Mouse (Mus musculus) CD8-positive naive resting alpha-beta T cell, adult 2 months (primary cell): ENCODE data around the gene Slc25a31.

Experiments
- DNase-seq, 2 experiments: peaks; one replicate each; pipeline ENCODE4 v3.0.0; 2022; ENCODE audit warnings: low read depth in 2 of 2, low spot score in 2 of 2

Gene Slc25a31

DNA sequence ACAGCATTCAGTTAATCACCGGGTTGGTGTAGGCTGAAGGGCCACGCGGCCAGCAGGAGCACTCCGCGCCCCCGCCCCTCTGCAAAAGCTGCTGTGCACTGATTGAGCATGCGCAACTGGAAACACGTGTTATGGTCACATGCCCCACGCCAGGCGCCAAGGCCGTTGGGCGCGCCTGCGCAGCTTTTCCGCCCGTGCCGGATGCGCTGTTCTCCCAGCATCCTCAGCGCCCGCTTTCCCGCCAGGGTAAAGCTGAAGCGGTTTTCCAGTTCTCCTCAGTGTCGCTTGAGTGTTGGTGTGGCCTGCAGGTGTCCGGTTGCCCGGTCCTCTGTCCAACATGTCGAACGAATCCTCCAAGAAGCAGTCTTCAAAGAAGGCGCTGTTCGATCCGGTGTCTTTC, at the start of gene Slc25a31:
Slc25a31 (plus strand) TSS at position 201 of the 400 bp plus-strand sequence.
- DNase-seq: no peak

DNA sequence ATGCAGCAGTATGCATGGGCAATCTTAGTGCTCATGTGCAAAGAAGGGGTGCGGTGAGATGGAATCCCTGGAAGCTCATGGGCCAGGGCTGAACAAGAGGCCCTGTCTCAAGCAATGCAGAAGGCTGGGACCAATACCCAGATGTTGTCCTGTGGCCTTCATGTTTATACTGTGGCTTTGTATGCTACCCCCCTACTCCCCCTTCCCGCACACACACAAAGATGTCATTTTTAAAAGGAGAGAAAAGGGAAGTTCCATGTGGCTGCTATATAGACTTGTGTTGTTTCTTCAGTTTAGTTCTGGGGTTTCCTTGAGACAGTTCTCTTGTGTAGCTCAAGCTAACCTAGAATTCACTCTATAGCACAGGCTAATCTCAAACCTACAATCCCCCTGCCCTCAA, 48.4 kb upstream of the Slc25a31 start:
- no peak for DNase-seq

DNA sequence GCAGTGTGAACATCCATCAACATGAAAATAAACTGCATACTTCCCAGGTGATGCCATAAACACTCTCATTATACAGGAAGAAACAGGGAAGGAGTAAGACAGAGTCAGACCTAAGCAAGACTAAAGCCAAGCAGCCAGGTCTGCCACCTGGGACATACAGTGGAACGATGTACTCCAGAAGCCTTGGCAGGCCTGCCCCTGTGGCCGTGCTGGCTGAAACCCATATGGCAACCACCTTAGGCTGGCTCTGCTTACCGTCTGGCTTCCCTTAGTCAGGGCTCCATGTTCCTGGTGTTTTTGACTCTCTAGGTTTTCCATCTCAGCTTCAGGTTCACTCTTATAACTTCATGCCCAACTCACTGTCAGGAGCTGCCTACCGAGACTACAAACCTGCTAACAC, 42.5 kb upstream of the Slc25a31 start:
- DNase-seq: no peak

DNA sequence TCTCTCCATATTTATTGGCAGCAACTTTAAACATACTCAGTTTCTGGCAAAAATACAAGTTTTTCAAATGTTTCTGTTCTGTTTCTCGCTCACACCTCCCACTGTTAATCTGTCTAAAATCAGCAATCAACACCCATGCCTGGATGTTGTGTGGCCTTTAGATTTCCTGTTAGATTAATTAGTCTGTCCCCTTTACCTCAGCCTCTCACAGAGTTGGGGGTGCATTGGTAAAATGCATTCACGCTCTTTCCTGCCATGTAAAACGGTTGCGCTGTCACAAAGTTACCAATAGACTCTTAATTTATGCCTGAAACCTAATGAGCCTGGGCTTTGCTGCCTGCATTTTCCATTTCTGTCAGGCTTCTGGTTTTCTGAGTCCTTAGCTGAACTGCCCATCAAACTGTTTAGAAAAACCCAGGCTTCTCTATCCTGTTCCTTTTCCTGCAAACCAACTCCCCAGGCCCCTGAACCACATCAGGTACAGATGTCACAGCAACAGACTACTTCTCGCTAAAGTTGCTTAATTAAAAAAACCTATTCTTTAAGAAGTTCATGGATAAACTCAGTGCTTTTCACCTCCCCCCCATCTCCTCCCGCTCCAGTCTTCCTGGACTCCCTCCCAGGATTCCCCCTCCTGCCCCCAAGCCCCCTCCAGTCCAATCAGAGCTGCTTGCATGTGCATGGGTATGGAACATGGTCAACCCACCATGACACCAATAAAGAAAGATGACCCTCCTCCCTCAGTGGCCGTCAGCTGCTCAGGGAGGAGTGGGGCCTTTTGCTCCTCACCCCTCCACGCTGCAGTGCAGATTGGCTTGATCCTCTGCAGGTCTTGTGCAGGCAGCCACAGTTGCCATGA, 41.6 kb upstream of the Slc25a31 start:
- DNase-seq: no peak

DNA sequence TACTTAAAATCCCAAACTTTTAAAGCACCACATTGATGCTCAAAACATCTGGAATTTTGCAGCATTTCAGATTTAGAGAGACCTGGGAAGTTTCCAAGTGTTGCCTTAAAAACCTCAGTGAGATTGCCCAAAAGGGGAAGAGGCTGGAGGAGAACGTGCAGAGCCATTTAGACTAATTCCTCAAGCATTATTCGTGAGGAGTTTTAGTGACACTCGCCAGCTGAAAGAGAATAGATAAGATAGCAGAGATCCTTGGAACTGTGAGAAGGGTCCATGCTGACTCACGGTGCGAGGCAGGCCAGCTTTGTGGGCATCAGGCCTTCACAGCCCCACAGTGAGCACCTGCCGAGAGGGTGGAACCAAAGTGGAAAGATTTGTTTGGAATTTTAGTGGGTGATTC, 39.8 kb upstream of the Slc25a31 start:
- DNase-seq: no peak

DNA sequence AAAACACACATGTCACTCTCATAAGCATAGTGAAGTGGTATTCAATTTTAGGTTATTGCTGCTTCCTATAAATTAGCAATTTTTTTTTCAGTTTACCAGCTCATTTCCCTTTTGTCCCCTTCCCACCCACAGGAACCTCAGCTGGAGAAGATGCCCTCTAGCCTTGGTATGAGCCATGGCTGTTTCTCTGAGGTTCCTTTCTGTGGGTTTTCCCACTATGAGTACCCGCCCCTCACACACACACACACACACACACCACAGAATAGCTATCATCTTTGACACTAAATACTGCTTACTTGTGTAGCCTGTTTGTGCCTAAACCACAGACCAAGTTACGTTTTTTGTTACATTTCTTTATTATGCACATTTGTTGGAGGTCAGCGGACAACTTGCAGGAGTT, 39.3 kb upstream of the Slc25a31 start:
- no peak for DNase-seq

DNA sequence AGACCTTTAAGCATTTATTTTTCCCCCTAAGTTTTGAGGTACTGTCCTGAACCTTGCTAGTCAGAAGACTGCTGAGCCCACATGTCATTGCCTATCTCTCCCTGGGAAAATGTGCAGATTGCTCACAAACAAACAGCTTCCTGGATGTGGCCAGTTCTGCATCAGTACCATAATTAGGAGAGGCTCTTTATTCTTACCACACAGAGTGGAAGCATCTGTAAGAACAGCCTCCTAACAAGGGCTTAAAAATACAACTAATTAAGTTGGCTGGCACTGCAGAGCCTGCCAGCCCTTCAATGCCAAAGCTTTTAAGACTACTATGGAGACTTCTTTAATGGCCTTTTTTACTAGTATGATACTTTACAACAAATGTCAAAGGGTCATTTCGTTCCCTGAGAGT, 35.1 kb upstream of the Slc25a31 start:
- DNase-seq: no peak

DNA sequence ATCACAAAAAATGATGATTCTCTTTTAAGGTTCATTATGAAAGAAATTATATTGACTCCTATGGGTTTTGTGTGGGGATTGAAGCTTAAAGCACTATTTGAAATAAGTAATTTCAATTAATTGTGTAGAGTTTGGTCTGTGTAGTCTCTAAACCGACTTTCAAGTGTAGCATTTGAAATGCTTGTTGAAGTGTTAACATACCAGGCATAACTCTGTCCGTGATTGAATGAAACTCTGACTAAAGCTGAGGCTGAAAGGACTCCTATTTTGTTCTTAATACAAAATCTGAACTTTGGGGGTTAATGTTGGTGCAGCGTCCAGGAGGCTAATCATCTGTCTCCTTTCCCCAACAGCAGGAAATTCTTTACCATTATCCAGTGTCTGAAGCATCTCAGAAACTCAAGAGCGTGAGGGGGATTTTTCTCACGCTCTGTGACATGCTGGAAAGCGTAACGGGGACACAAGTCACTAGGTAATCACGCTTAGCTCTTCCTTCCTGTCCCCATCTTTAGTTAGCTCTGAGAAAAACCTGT, 33.7 kb upstream of the Slc25a31 start:
- DNase-seq: no peak

DNA sequence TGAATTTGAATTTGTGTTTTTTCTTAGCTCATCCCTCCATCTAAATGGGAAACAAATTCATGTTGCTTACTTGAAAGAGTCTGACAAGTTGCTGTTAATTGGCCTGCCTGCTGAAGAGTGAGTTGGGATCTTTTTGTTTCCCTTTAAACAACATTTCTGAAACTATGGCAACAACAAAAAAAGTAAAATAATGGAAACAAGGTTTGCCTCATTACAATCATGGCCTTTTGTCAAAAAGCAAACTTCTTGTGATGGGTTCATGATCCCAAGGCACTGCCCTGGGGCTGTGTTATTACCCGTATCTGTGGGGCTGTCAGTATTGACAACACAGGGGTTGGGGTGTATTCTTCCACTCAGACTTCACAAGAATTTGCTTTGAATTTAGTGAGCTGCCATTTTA, 29.8 kb upstream of the Slc25a31 start:
- DNase-seq: no peak

DNA sequence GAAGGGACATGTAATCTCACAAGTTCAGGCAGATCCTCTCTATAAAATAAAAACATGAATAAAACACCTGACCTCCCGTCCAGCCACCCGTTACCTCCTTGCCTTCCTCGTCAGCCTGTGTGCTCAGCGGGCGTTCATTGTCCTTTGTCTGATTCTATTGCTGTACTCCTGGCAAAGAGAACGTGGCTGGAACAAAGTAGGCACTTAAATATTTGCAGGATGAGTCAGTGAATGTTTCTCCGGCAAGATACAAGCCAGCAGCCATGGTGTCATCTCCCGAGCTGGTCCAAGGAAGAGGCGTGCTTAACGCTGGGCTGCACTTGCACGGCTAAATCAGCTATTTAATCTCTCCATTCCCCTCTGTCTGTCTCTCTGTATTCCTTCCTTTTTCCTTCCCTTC, 26.3 kb upstream of the Slc25a31 start:
- no peak for DNase-seq

DNA sequence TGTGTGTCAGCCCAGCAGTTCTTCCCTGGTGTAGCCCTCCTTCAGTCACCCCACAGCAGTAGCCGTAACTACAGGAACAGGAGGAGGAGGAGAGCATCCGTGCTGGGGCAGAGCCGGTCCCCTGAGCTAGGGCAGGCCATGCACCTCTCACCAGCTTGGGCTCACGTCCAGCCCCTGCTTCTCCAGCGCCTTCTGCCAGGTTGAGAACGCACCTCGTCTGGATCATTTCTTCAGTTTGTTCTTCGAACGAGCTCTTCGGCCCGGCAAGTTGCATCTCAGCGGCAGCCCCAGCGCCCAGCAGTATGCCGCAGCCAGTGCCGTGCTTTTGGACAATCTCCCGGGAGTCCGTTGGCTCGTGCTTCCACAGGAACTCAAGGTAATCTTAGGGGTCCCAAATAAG, 25.5 kb upstream of the Slc25a31 start:
- DNase-seq: no peak

DNA sequence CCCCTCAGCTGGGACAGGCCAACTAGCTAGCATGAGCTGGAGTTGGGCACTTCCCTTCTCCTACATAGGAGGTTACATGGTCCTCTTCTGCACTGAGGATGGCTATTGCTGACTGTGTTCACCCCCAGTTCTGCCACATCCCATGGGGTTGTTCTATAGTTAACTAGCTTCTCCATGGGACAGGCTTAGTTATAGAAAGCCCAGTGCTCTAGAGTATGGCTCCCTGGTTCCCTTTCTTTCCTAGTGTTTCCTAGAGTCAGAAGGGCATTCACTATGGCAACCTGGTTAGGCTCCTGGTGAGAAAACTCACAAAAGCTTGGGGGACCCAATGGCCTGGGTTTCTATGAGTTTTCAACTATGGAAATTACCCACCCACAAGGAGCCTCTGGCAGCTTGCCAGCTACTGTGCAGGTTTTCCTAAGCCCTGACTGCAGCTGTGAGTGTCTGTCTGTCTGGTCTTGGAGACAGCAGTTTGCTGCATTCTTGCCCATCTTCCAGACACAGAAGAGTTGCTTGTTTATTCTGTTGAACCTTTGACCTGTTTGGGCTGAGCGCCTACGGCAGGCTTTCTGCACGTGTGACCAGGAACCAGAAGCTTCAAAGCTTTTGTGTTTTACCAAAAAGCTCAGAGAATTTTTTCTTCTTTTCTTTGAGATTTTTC, 22.7 kb upstream of the Slc25a31 start:
- no peak for DNase-seq

DNA sequence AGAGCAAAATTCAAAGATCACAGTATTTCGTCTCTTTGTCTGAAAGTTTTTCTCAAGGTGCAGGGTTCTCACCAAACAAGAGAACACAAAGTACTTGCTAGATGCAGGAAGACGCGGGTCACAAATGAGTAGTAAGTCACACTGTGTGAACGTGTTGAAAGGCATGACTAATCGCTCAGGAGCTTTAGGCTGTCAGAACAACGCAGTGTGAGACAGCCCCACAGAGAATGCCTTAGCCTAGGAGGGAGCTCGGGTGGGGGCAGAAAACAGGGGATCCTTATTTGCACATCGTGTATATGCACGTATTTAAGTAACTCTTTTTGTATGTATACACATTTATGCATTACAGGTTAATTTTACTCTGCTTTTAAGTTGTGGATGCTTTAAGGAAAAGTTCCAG, 21.8 kb upstream of the Slc25a31 start:
- DNase-seq: no peak

DNA sequence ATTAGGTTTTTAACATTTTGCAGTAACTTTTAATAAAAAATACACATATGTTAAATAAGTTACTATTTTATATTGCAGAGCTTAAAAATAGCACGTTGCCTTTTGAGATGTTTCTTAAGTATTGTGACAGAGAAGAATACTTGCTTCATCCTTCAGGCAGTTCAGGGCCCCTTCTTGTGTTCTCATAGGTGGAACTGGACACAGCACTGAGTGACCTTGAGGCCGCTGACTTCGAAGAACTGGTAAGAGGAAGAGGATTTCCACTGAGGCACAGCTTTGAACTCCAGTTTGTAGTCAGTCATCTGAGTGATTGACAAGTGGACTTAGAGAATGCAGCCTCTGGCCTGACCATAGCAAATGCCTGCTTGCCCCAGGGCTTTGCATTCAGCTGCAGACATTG, 21.1 kb upstream of the Slc25a31 start:
- no peak for DNase-seq

DNA sequence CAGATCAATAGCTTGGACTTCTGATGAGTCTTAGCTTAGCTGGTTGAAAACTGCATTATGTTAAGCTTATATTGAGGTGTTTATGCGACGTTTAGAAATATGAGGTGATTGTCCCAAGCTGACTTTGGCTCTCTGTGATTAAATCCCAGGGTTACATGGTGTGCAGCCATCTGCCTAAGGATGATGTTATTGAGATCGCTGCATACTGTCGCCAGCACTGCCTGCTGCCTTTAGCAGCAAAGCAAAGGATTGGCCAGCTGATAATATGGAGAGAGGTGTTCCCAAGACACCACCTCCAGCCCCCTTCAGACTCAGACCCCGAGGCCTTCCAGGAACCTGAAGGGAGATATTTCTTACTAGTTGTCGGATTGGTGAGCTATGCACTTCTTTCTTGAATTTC, 17.1 kb upstream of the Slc25a31 start:
- no peak for DNase-seq

DNA sequence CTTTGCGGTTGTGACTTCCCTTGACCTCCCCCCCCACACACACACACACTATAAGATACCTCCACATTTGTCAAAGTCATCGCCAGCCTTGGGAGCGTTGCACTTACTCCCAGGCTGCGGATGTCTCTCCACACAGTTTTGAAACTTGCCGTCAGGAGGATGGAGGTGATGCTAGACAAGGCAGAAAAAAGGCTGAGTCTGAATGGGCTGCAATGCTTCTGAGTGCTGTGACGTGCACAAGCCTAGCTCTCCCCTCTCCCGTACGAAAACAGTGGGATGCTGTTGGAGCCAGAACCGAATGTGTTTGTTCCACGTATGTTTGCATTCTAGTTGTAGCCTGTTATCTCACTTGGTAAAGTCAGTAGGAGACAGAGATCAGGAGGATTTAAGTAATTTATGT, 15.2 kb upstream of the Slc25a31 start:
- no peak for DNase-seq

DNA sequence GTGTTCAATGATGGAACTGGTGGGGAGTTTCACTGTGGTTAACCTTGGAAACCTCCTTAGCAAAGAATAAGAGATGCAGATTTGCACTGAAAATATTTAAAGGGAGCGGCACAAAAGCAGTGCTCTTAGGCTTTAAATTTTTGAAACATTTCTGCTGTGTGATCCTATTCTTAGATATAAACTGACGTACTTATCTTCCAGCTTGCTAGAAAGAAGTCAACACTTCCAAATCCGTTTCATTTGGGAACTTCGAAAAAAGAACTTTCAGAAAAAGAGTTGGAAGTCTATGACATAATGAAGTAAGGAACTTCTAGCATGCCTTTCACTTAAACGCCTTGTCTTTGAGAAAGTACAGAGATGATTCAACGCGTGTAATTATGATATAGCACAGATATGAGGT, 14.7 kb upstream of the Slc25a31 start:
- no peak for DNase-seq

DNA sequence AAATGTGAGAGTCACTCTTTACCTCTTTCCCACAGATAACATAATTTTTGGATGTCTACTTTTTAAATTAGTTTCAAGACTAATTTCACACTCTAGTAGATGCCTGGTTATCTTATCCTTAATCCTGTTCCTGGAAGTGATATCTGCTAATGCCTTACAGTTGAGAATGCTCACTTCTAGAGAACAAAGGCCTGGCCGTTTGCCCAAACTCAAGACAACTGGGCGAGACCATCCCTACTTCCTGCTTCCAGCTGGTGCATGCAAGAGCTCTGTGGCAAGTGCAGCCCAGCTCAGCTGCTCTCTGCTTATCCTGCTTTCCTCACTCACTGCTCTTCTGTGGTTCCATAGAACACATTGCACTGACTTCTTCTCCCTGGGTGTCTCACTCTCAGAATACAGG, 14.2 kb upstream of the Slc25a31 start:
- no peak for DNase-seq

DNA sequence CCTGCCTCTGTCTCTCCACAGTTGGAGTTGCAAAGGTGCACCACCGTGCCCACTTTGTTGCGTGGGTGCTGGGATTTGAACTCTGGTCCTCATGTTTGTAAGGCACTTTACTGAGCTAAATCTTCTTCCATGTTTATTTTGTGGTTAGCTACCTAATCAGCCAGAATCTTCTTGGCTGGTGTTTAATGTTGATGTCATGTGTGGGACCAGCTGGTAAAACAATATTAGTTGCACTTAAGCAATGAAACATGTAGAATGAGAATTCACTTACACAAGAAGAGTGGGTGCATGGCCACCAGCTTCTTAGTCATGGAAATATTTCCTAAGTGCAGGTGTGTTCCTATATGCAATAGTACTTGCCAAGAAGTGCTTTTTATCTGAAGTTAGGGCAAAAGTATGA, 13.5 kb upstream of the Slc25a31 start:
- DNase-seq: no peak

DNA sequence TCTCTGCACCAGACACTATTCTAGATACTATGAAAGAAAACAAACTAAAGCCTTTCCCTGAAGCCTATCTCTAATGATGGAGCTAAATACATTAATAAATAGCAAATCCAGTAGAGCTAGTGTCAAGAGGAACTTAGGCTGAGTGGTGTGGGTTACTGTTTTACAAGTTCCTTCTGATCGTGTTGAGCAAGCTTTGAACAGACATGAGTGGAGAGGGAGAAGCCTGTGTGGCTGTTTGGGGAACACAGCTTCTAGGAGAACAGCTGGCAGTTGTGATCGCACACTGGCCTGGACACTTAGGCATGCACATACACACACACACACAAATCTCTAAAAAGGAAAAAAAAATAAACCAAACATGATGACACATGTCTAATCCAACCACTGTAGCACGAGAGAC, 9.8 kb upstream of the Slc25a31 start:
- DNase-seq: no peak

DNA sequence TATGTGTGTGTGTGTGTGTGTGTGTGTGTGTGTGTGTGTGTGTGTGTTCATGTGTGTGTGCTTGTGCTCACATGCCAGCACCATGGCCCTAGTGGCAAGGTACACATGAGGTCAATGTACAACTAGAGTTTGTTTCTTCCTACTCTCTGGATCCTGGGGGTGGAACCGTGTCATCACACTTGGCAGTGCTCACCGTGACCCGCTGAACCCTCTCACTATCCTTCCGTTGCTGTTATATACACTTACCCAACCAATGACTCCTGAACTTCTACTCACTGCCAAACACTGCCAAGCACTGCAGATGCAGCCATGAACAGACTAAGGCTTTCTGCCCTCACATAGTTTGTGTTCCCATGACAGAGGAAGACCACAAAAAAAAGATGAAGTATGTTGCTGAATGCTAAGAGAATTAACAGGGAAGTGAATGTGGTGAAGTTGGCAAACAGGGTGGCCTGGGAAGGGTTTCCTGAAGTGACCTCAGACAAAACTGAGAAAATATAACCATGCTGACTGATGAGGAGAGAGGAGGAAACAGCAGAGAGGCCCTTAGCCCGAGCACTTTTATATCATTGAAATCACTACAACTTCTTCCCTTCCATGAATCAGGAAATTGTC, 3.7 kb upstream of the Slc25a31 start:
- DNase-seq: no peak

DNA sequence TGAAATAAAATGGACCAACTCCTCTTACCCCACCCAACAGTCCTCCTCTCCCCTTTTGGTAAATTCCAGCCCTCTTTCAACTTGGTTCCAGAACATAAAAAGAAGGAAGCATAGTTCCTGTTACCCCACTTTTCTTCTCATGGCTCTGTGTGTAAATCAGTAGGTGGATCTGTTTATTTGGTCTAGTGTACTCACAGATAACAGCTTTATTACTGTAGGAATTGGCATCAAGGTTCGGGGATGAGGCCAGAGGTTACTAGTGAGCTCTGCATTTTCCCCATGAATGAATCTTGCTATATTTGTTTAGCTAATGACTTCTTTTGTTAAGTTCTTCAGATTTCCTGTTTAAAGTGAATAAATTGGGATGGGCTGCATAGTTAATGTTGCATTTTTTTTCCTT, 7.4 kb downstream of the Slc25a31 start:
- no peak for DNase-seq
